ENCODE assay signal across 8 mouse cellular contexts in genomic region chr6:83136881-83137575, GRCm38 (mm10). TPM values are rescaled to one million over a fixed set of nuclear protein-coding genes. Genes with fewer than 3 reads are reported as not detected.
DNase-seq lines count a peak whose midpoint lies in the region; ATAC-seq and TF ChIP-seq lines count a peak whose summit lies in the region.

No protein-coding gene starts in this region.

- peaks cover 20% of the 10 kb centered on the region for H3K27me3 ChIP-seq in heart, embryonic 10.5 days (ENCODE audit: insufficient read depth, poor library complexity, severe bottlenecking)
- H3K27me3 ChIP-seq in kidney, embryonic 14.5 days (ENCODE audit: control insufficient read depth, insufficient read depth, low read length): no peaks in the 10 kb centered on the region
- no peaks in the 10 kb centered on the region for H3K27me3 ChIP-seq in small intestine, adult 2 months (ENCODE audit: control insufficient read depth, insufficient read depth, low read length)

- H3K9ac ChIP-seq in kidney, embryonic 14.5 days (ENCODE audit: low read depth, low read length): peak overlapping the region; percentile 89

- peaks cover 50% of the 10 kb centered on the region for H3K4me1 ChIP-seq in heart, embryonic 10.5 days
- H3K4me1 ChIP-seq in kidney, embryonic 14.5 days (ENCODE audit: control insufficient read depth, insufficient read depth, low read length): peaks cover 33% of the 10 kb centered on the region
- peaks cover 21% of the 10 kb centered on the region for H3K4me1 ChIP-seq in small intestine, adult 2 months (ENCODE audit: control insufficient read depth, insufficient read depth, insufficient read length, low read length)

- peak overlapping the region; percentile 79 for H3K4me3 ChIP-seq in heart, embryonic 10.5 days
- peak overlapping the region; percentile 66 for H3K4me3 ChIP-seq in kidney, embryonic 14.5 days (ENCODE audit: low read length)
- peak overlapping the region; percentile 83 for H3K4me3 ChIP-seq in small intestine, adult 2 months (ENCODE audit: low read depth, low read length)

- no peaks in the 10 kb centered on the region for H3K9me3 ChIP-seq in heart, embryonic 10.5 days
- no peaks in the 10 kb centered on the region for H3K9me3 ChIP-seq in kidney, embryonic 14.5 days (ENCODE audit: control insufficient read depth, low read length)

- H3K4me2 ChIP-seq in kidney, embryonic 14.5 days (replicated peaks; ENCODE audit: low read depth, low read length): peak overlapping the region; percentile 74

- TF ChIP-seq CTCF in small intestine, adult 2 months (IDR thresholded peaks at IDR 0.05; ENCODE audit: extremely low read depth, insufficient read length, insufficient replicate concordance, low read depth, low read length): no peak

- peak; percentile 41 for TF ChIP-seq POLR2A in small intestine, adult 2 months (IDR thresholded peaks at IDR 0.05; ENCODE audit: low read depth, low read length)

- peak overlapping the region; percentile 99 for H3K27ac ChIP-seq in heart, embryonic 10.5 days
- peak overlapping the region; percentile 99 for H3K27ac ChIP-seq in kidney, embryonic 14.5 days (ENCODE audit: low read depth, low read length)
- peak overlapping the region; percentile 93 for H3K27ac ChIP-seq in small intestine, adult 2 months (ENCODE audit: insufficient read depth, low read depth, low read length)

- ATAC-seq in kidney, embryonic 14.5 days (ENCODE audit: low FRiP score, low TSS enrichment): peak; percentile 76
- ATAC-seq in erythroid progenitor cell, adult 5-6 weeks (replicated peaks; ENCODE audit: low FRiP score, poor library complexity, severe bottlenecking): no peak

- WGBS in heart, embryonic 10.5 days: under 1% methylated on average over 26 of the region's 26 CpGs
- WGBS in kidney, embryonic 14.5 days: under 1% methylated on average over 25 of the region's 26 CpGs
- WGBS in small intestine, adult 2 months: 1% methylated on average over 26 of the region's 26 CpGs

- no peaks in the 10 kb centered on the region for H3K36me3 ChIP-seq in heart, embryonic 10.5 days
- no peaks in the 10 kb centered on the region; the same call in 1 of the 2 replicates for H3K36me3 ChIP-seq in kidney, embryonic 14.5 days (ENCODE audit: control insufficient read depth, insufficient read depth, low read length)
- H3K36me3 ChIP-seq in small intestine, adult 2 months (ENCODE audit: control insufficient read depth, insufficient read depth, low read length): peaks cover 6% of the 10 kb centered on the region; the same call in 1 of the 2 replicates

- peak; percentile 67 for DNase-seq in layer of hippocampus, adult 11-12 months (ENCODE audit: low spot score)
- no peak for DNase-seq in layer of hippocampus, postnatal 25 days (ENCODE audit: extremely low spot score in 1 of 2, low spot score in 1 of 2)
- peak; percentile 93 for DNase-seq in embryo, embryonic 10.5 days (ENCODE audit: low spot score)
- peak; percentile 90 for DNase-seq in heart, embryonic 10.5 days (ENCODE audit: low spot score)
- DNase-seq in lung, postnatal 36 days: peak; percentile 61

RNA-seq across cellular contexts. Expression of gene Rtkn, which starts 1.8 kb away (rescaled TPM):
- total RNA-seq in layer of hippocampus, postnatal 25 days (2021): 10 to 100 TPM; 83.6 to 93.5 TPM
- 18.4 and 24.4 TPM in 2 replicates for polyA plus RNA-seq in heart, embryonic 10.5 days (2016; fragmentation: Nextera tagmentation; extraction: Ambion mirVana)
- polyA plus RNA-seq in kidney, embryonic 14.5 days (2014; fragmentation: Nextera tagmentation; extraction: Ambion mirVana): 14.9 and 18.0 TPM in 2 replicates
- 47.3 and 179 TPM in 2 replicates for polyA plus RNA-seq in small intestine, adult 2 months (2012; rRNA removed)
- not detected in 2 replicates for total RNA-seq in erythroid progenitor cell, adult 5-6 weeks (2015; ENCODE audit: low replicate concordance)
- total RNA-seq in erythroid progenitor cell, adult 5-6 weeks (2017; ENCODE audit: low replicate concordance): 0.30 TPM in 1 of 2 replicates, not detected in the other

RNA-seq across cellular contexts. Expression of gene Ino80b, which starts 11.8 kb away (rescaled TPM):
- 10 to 100 TPM; 24.0 to 26.2 TPM for total RNA-seq in layer of hippocampus, postnatal 25 days (2021)
- polyA plus RNA-seq in heart, embryonic 10.5 days (2016; fragmentation: Nextera tagmentation; extraction: Ambion mirVana): 11.4 and 16.1 TPM in 2 replicates
- 18.8 and 20.0 TPM in 2 replicates for polyA plus RNA-seq in kidney, embryonic 14.5 days (2014; fragmentation: Nextera tagmentation; extraction: Ambion mirVana)
- 30.3 and 70.3 TPM in 2 replicates for polyA plus RNA-seq in small intestine, adult 2 months (2012; rRNA removed)
- 5.8 and 7.5 TPM in 2 replicates for total RNA-seq in erythroid progenitor cell, adult 5-6 weeks (2015; ENCODE audit: low replicate concordance)
- 7.4 and 24.1 TPM in 2 replicates for total RNA-seq in erythroid progenitor cell, adult 5-6 weeks (2017; ENCODE audit: low replicate concordance)

RNA-seq across cellular contexts. Expression of gene Wbp1, which starts 15.7 kb away (rescaled TPM):
- total RNA-seq in layer of hippocampus, postnatal 25 days (2021): 10 to 100 TPM; 54.3 to 58.0 TPM
- 101 and 113 TPM in 2 replicates for polyA plus RNA-seq in heart, embryonic 10.5 days (2016; fragmentation: Nextera tagmentation; extraction: Ambion mirVana)
- polyA plus RNA-seq in kidney, embryonic 14.5 days (2014; fragmentation: Nextera tagmentation; extraction: Ambion mirVana): 123 and 125 TPM in 2 replicates
- 91.6 and 183 TPM in 2 replicates for polyA plus RNA-seq in small intestine, adult 2 months (2012; rRNA removed)
- total RNA-seq in erythroid progenitor cell, adult 5-6 weeks (2015; ENCODE audit: low replicate concordance): 42.3 and 48.7 TPM in 2 replicates
- 77.9 and 83.6 TPM in 2 replicates for total RNA-seq in erythroid progenitor cell, adult 5-6 weeks (2017; ENCODE audit: low replicate concordance)

RNA-seq across cellular contexts. Expression of gene Wdr54, which starts 19.2 kb away (rescaled TPM):
- total RNA-seq in layer of hippocampus, postnatal 25 days (2021): 10 to 100 TPM; 25.1 to 28.4 TPM
- polyA plus RNA-seq in heart, embryonic 10.5 days (2016; fragmentation: Nextera tagmentation; extraction: Ambion mirVana): 6.9 and 7.3 TPM in 2 replicates
- polyA plus RNA-seq in kidney, embryonic 14.5 days (2014; fragmentation: Nextera tagmentation; extraction: Ambion mirVana): 6.2 and 8.6 TPM in 2 replicates
- 0.90 and 1.3 TPM in 2 replicates for polyA plus RNA-seq in small intestine, adult 2 months (2012; rRNA removed)
- total RNA-seq in erythroid progenitor cell, adult 5-6 weeks (2015; ENCODE audit: low replicate concordance): not detected in 2 replicates
- not detected in 2 replicates for total RNA-seq in erythroid progenitor cell, adult 5-6 weeks (2017; ENCODE audit: low replicate concordance)

RNA-seq across cellular contexts. Expression of gene 1700003E16Rik, which starts 19.2 kb away (rescaled TPM):
- 10 to 100 TPM; 22.1 to 25.0 TPM for total RNA-seq in layer of hippocampus, postnatal 25 days (2021)
- 0.23 and 0.50 TPM in 2 replicates for polyA plus RNA-seq in heart, embryonic 10.5 days (2016; fragmentation: Nextera tagmentation; extraction: Ambion mirVana)
- polyA plus RNA-seq in kidney, embryonic 14.5 days (2014; fragmentation: Nextera tagmentation; extraction: Ambion mirVana): 0.94 and 0.96 TPM in 2 replicates
- polyA plus RNA-seq in small intestine, adult 2 months (2012; rRNA removed): 0.09 TPM in 1 of 2 replicates, not detected in the other
- not detected in 2 replicates for total RNA-seq in erythroid progenitor cell, adult 5-6 weeks (2015; ENCODE audit: low replicate concordance)
- not detected in 2 replicates for total RNA-seq in erythroid progenitor cell, adult 5-6 weeks (2017; ENCODE audit: low replicate concordance)

Comparison
In these comparisons a context has a peak if more than half of its experiments do, and no peak if none do; other contexts are left out.
1. DNase-seq: peak in layer of hippocampus, adult 11-12 months (single experiment), embryo, embryonic 10.5 days (single experiment), heart, embryonic 10.5 days (single experiment) and lung, postnatal 36 days (single experiment); none in layer of hippocampus, postnatal 25 days (0 of 2).
2. Peak in every context shown above with its lines, with median percentiles within 50 percentile points of each other: H3K27ac ChIP-seq and H3K4me3 ChIP-seq.